Mouse (Mus musculus): ENCODE data around the gene Myo1e. TPM values are rescaled to one million over a fixed set of nuclear protein-coding genes. Genes with fewer than 3 reads are reported as not detected.
A peak's percentile ranks its signal among the peaks of the same experiment; 100 is the strongest.

Gene Myo1e
- polyA plus RNA-seq, 1 experiment from 2014 or later, result 7.9 TPM

DNA sequence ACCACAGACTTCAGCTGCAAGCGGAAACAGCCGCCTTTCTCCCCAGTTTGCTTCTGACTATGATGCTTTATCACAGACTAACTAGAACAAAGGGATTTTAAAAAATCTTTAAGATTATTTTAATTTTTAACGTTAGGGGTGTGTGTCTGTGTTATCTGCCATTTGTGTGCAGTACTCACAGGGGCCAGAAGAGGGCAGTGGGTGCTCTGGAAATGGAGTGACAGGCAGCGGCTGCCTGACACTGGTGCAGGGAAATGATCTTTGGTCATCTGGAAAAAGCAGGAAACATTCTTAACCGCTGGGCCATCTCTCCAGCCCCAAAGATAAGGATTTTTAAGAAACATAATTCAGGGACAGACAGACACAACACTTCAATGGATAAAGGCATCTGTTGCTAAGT is 4.4 kb upstream of the Myo1e start:
- 66% methylated on average over 5 of the region's 5 CpGs for whole genome bisulfite sequencing
- Histone ChIP-seq H3K27ac (replicated peaks) (no peak overlapping the region), H3K27me3 (peaks cover 15% of the 10 kb centered on the region), H3K36me3 (no peaks in the 10 kb centered on the region), H3K4me3 (no peak overlapping the region), H3K4me1 (replicated peaks) (peaks cover 3% of the 10 kb centered on the region), H3K9me3 (no peaks in the 10 kb centered on the region), H3K9ac (no peak overlapping the region), H3K4me2 (no peak overlapping the region)
- no peak for ATAC-seq (ENCODE audit: low read depth)

DNA sequence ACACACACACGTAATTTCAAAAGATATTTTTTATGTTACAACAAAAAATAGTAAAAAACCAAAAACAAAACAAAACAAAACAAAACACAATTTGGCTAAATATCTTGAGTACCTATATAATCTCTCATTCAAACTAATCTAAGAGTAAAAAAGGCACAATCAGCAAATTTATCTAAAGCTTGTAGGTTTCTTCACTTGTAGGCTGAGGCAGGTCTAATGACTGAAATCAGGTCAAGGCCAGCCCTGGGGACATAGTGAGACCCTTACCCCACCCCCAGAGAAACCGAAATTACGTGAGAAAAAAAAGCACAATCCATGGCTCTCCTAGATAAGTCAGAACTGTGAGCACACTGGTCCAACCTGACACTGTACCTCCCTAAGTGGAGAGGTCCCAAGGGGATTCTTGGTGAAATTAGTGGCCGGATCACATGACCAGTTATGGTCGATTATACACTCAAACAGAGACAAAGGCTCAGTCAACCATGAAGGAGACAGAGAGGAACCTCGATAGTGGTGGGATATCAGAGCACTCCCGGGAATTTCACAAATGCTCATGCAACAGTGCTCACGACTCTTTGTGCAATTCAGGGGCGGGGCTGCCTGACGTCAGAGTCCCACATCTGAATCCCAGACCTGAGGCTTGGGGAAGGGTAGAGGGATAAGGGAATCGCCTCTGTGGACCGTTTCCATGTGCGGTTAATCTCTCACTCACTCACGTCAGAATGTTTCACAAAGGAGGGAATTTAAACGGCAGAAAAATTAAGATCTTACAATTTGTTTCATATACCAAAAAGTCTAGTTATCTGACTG is 3.7 kb upstream of the Myo1e start:
- Histone ChIP-seq H3K9me3 (no peaks in the 10 kb centered on the region), H3K27ac (replicated peaks) (no peak overlapping the region), H3K4me1 (replicated peaks) (peaks cover 10% of the 10 kb centered on the region), H3K4me3 (no peak overlapping the region), H3K36me3 (no peaks in the 10 kb centered on the region), H3K27me3 (peaks cover 15% of the 10 kb centered on the region), H3K9ac (no peak overlapping the region), H3K4me2 (no peak overlapping the region)
- ATAC-seq (ENCODE audit: low read depth), result no peak
- WGBS, result 60% methylated on average over 15 of the region's 15 CpGs

DNA sequence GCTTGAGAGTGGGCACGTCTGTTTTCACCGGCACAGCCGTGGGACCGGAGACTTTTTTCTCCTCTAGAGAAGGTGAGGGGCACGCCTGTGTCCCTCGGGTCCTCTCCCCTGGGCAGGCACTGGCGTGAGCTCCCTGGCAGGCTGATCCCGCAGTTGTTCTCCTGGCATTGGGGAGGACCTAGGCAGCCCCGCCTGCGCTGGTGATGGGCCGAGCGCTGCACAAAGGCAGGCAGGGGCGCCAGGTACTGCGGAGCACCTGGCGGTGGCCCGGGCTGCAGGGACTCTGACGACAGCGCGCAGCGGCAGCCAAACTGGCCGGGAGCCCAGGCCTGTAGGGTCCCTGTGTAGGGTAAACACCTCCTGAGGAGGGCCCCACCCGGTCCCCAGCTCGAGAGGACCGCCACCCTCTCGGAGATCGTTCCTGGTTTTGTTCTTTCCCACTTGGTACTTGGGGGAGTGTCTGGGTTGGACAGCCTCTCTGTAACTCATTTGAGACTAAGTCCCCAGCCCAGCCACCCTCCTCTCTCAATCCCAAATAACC is 901 bp downstream of the Myo1e start:
- H3K4me1 ChIP-seq (replicated peaks), result peaks cover 24% of the 10 kb centered on the region
- peak overlapping the region; percentile 71 for H3K9ac ChIP-seq
- peak overlapping the region; percentile 59 for H3K4me3 ChIP-seq
- peak; percentile 54; the same call in 1 of the 2 replicates for ATAC-seq (ENCODE audit: low read depth)
- WGBS, result 0% methylated on average over 26 of the region's 26 CpGs
- H3K27me3 ChIP-seq, result peaks cover 15% of the 10 kb centered on the region
- H3K9me3 ChIP-seq, result no peaks in the 10 kb centered on the region
- H3K4me2 ChIP-seq, result peak overlapping the region; percentile 99
- H3K27ac ChIP-seq (replicated peaks), result peak overlapping the region; percentile 71
- no peaks in the 10 kb centered on the region for H3K36me3 ChIP-seq

DNA sequence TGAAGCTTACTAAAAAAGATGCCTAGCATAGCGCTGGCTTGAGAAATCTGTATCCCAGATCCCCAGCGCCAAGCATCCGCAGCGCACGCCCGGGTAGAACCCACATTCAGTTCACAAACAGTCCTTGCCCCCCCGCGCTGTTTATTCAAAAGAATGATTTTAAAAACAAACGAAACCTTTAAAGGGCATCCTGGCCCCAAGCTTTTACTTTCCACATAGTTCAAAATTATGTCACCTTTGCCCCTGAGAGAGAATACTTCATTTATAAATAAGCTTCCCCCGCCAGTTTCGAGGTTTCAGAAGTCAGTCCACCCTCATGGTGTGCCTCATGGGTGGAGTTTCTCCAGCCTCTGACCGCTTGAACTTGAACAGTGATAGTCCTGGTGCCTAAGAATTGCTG is 1.6 kb downstream of the Myo1e start:
- Histone ChIP-seq H3K27ac (replicated peaks) (no peak overlapping the region), H3K9me3 (no peaks in the 10 kb centered on the region), H3K27me3 (peaks cover 15% of the 10 kb centered on the region), H3K9ac (peak overlapping the region; percentile 71; the same call in 1 of the 2 replicates), H3K4me2 (peak overlapping the region; percentile 99), H3K4me3 (peak overlapping the region; percentile 59), H3K36me3 (no peaks in the 10 kb centered on the region), H3K4me1 (replicated peaks) (peaks cover 24% of the 10 kb centered on the region)
- ATAC-seq (ENCODE audit: low read depth), result no peak
- 16% methylated on average over 12 of the region's 12 CpGs for WGBS

DNA sequence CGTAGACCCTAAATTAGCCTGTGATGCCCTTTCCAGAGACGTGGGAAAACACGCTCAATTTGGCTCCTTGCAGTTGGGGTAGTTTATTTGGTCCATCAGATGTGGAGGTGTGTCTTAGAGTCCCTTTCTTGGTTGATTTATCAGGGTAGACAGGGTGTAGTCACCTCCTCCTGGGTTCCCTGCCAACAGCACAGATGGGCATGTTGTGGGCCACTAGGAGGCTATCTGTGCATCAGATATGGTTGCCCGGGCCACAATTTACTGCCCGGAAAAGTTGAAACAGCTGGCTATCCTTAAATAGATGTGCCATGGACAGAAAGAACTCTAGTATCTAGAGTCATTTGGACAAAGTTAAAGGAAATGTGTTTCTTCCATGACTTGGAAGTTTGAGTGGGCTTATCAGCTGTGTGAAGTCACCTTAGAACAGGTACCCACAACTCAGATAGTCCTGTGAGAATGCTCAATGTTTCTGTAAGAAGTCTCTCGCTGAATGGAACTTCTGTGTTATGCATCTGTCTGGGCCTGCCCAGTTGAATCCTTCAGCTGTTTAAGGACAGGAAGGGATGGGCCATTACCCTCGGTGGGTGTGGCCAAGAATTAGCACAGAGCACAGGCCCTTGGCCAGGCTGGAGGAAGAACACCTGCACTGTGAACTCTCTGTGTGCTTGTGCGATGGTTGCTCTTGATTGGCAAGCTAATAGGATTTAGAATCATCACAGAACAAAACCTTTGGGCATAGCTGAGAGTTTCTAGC is 2.3 kb downstream of the Myo1e start:
- Histone ChIP-seq H3K4me2 (peak overlapping the region; percentile 99; the same call in 1 of the 2 replicates), H3K4me1 (replicated peaks) (peaks cover 24% of the 10 kb centered on the region), H3K27me3 (peaks cover 15% of the 10 kb centered on the region), H3K36me3 (no peaks in the 10 kb centered on the region), H3K9me3 (no peaks in the 10 kb centered on the region), H3K4me3 (no peak overlapping the region; the same call in 1 of the 2 replicates), H3K9ac (no peak overlapping the region), H3K27ac (replicated peaks) (no peak overlapping the region)
- 68% methylated on average over 8 of the region's 8 CpGs for WGBS
- no peak for ATAC-seq (ENCODE audit: low read depth)

DNA sequence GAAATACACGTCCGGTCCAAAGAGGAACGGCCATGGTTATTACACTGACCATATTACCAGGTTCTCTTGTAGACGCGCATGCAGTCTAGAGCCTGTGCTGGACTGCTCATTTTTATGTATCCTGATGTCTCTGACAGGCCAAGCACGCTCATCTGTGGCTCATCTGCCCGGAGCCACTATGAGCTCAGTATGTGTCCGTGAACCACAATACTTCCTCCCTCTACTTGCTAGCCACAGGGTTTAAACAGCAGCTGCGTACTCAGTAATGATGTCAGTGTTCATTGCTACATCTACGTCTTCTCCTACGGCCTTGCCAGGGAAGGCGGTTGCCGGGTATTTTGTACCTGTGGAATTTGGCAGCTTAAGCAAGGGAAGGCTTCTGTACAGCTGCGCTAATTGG is 4.5 kb downstream of the Myo1e start:
- H3K4me3 ChIP-seq, result no peak overlapping the region
- no peak overlapping the region for H3K4me2 ChIP-seq
- 71% methylated on average over 14 of the region's 14 CpGs for WGBS
- H3K9ac ChIP-seq, result no peak overlapping the region
- ATAC-seq (ENCODE audit: low read depth), result no peak
- H3K4me1 ChIP-seq (replicated peaks), result peaks cover 24% of the 10 kb centered on the region
- no peaks in the 10 kb centered on the region for H3K9me3 ChIP-seq
- H3K27ac ChIP-seq (replicated peaks), result no peak overlapping the region
- no peaks in the 10 kb centered on the region for H3K27me3 ChIP-seq
- H3K36me3 ChIP-seq, result no peaks in the 10 kb centered on the region

DNA sequence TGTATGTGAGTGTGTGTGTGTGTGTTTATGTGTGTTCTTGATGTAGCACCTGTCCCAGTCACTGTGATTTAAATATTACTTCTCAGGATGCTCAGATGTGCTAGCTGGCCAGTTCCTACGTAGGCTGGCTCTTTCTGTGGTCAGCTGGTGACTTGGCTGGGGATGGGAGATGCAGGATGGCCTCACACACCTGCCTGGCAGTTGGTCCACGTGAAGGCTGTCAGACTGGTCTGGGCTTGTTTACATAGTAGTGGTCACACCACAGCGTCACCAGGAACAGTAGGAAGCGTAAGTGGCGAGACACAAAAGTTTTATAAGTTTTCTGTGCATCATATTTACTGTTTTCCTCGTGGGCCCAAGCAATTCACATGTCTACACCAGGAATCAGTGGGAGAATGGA is 9.4 kb downstream of the Myo1e start:
- Histone ChIP-seq H3K27me3 (no peaks in the 10 kb centered on the region), H3K36me3 (no peaks in the 10 kb centered on the region), H3K9me3 (no peaks in the 10 kb centered on the region), H3K27ac (replicated peaks) (no peak overlapping the region), H3K9ac (no peak overlapping the region), H3K4me3 (no peak overlapping the region), H3K4me2 (no peak overlapping the region), H3K4me1 (replicated peaks) (no peaks in the 10 kb centered on the region)
- ATAC-seq (ENCODE audit: low read depth), result no peak
- WGBS, result 77% methylated on average over 6 of the region's 6 CpGs

DNA sequence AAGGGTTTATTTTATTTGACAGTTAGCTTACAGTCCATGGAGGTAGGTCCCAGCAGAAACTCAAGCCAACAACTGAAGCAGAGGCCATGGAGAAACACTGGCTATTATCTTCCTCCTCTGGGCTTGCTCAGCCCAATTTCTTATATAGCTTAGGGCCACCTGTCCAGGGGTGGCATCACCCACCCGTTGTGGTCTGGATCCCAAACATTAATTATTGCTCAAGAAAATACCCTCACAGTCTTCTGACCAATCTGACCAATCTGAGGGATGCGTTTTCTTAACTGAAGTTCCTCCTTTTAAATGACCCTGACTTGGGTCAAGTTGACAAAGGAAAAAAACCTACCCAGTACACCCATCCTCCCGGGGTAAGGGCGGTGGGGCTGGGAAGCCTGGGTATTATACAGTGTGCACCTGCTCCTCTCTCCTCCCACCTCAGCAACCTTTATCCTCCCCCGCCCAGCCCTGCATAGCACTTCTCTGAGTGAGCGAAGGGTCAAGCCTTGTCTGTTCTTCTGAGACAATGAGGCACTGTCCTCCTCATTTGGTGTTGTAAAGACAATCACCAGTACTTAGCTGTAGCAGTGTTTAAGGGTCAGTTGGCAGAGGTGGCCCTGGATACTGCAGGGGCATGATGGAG is 12.3 kb downstream of the Myo1e start:
- 60% methylated on average over 6 of the region's 6 CpGs for WGBS
- no peak overlapping the region for H3K4me3 ChIP-seq
- ATAC-seq (ENCODE audit: low read depth), result no peak
- H3K9me3 ChIP-seq, result no peaks in the 10 kb centered on the region
- no peak overlapping the region for H3K9ac ChIP-seq
- H3K27me3 ChIP-seq, result no peaks in the 10 kb centered on the region
- no peak overlapping the region for H3K27ac ChIP-seq (replicated peaks)
- H3K36me3 ChIP-seq, result no peaks in the 10 kb centered on the region
- H3K4me2 ChIP-seq, result no peak overlapping the region
- no peaks in the 10 kb centered on the region for H3K4me1 ChIP-seq (replicated peaks)

DNA sequence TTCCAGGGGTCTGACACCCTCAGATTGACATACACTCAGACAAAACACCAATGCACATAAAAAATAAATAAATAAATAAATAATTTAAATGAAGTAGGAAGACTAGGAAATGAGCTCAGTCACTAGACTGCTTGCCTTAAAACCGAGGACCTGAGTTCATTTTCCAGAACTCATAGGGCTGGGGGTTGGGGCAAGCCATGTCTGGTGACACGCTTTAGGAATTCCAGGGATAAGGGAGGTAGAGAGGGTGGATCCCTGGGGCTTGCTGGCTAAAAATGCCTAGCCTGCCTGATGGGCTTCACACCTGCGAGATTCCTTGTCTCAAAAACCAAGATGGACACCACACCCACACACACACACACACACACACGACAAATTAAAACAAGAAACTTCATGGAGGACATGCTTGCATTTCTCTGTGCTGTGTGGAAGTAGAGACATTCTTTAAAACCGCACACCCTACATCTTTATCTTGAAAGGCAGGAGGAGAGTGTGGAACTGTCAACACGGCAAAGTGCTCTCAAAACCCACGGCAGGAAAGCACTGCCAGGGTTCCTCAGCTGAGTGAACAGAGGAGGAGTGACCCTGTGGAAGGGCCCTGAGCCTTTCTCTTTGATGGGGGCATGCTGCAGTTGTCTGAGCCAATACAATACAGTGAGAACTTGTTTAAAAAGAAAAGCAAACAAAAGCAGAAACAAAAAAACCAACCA is 13.5 kb downstream of the Myo1e start:
- Histone ChIP-seq H3K4me3 (no peak overlapping the region), H3K27ac (replicated peaks) (no peak overlapping the region), H3K4me2 (no peak overlapping the region), H3K9me3 (no peaks in the 10 kb centered on the region), H3K36me3 (no peaks in the 10 kb centered on the region), H3K27me3 (no peaks in the 10 kb centered on the region), H3K9ac (no peak overlapping the region), H3K4me1 (replicated peaks) (no peaks in the 10 kb centered on the region)
- 82% methylated on average over 7 of the region's 7 CpGs for WGBS
- no peak for ATAC-seq (ENCODE audit: low read depth)

DNA sequence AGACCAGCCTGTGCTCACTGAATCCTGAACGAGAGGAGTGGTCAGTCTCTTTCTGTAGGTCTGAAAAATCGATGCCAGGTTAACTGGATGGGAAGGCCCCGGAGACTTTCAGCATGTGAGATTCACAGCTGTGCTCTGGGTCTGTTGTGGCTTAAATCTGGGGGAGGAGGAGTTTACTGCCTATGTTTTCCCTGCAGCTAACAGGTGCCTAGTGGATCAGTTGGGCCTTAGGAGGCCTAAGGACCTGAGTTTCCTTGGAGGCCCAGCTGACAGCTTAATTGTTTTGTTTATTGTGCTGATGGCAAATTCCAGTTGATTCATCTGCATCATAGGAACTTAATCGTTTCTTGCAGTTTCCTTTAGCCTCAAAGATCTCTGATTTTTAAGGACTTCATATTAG is 16.0 kb downstream of the Myo1e start:
- no peaks in the 10 kb centered on the region for H3K36me3 ChIP-seq
- H3K9ac ChIP-seq, result no peak overlapping the region
- H3K27me3 ChIP-seq, result no peaks in the 10 kb centered on the region
- no peak for ATAC-seq (ENCODE audit: low read depth)
- 91% methylated on average over 4 of the region's 4 CpGs for WGBS
- H3K4me3 ChIP-seq, result no peak overlapping the region
- no peak overlapping the region for H3K27ac ChIP-seq (replicated peaks)
- no peak overlapping the region for H3K4me2 ChIP-seq
- H3K4me1 ChIP-seq (replicated peaks), result no peaks in the 10 kb centered on the region
- H3K9me3 ChIP-seq, result no peaks in the 10 kb centered on the region

DNA sequence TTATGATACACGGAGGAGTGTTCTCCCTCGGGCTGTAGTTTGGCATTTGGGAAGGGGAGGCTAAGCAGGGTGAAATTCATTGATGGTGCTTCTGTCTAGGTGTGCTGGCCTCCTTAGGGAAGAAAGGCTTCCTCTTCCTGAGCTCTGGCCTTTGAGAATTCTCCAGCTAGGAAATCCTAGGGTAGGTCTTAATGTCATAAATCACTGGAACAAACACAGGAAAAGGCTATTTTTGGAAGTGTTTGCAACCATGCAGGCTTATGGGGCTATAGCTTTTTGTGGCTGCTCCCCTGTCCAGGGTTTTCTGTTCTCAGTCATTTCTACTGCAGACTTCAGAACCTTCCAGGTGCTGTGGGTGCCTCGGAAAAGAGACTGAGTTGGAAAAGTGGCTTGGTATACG is 16.9 kb downstream of the Myo1e start:
- ATAC-seq (ENCODE audit: low read depth), result no peak
- Histone ChIP-seq H3K4me1 (replicated peaks) (no peaks in the 10 kb centered on the region), H3K36me3 (no peaks in the 10 kb centered on the region), H3K27ac (replicated peaks) (no peak overlapping the region), H3K4me2 (no peak overlapping the region), H3K9ac (no peak overlapping the region), H3K27me3 (no peaks in the 10 kb centered on the region), H3K9me3 (no peaks in the 10 kb centered on the region), H3K4me3 (no peak overlapping the region)
- WGBS, result 73% methylated on average over 4 of the region's 4 CpGs

All from neural tube, embryonic 13.5 days (tissue).